Mouse (Mus musculus) MEL (cell line): ENCODE results near the gene Aldh1l2. TPM values are rescaled to one million over a fixed set of nuclear protein-coding genes. Genes with fewer than 3 reads are reported as not detected.

Experiments
- DNase-seq: peaks from one replicate; pipeline ENCODE4 v3.0.0; 2011; ENCODE audit warnings: low read depth, low spot score
- H3K27ac ChIP-seq: 2 replicates; pipeline ENCODE4 v1.5.1; 2012; ENCODE audit warnings: low read depth, mild to moderate bottlenecking, control low read depth, low read length, moderate library complexity; ENCODE audit not compliant: control insufficient read depth
- H3K27me3 ChIP-seq, 2 experiments: fragments of 150-350 bp in 1 of 2; sonication (generic) in 1 of 2; 2 replicates each; pipeline ENCODE4 v1.6.1; 2012; ENCODE audit warnings: low read length in 2 of 2, mild to moderate bottlenecking in 2 of 2, improper control_type of control experiment in 1 of 2, moderate library complexity in 1 of 2; ENCODE audit not compliant: insufficient read depth in 2 of 2, control insufficient read depth in 1 of 2
- H3K36me3 ChIP-seq, 2 experiments: 2 replicates each; pipeline ENCODE4 v1.6.1; 2012 to 2014; ENCODE audit warnings: low read length in 2 of 2, improper control_type of control experiment in 1 of 2, inconsistent platforms in 1 of 2, mild to moderate bottlenecking in 1 of 2; ENCODE audit not compliant: insufficient read depth in 2 of 2, control insufficient read depth in 1 of 2
- H3K4me1 ChIP-seq, 2 experiments: fragments of 150-350 bp in 1 of 2; sonication (generic) in 1 of 2; 2 replicates each; pipeline ENCODE4 v1.6.1; 2012; ENCODE audit warnings: low read length in 2 of 2, improper control_type of control experiment in 1 of 2, mild to moderate bottlenecking in 1 of 2; ENCODE audit not compliant: insufficient read depth in 2 of 2, control insufficient read depth in 1 of 2
- H3K4me3 ChIP-seq, 2 experiments: fragments of 150-350 bp in 1 of 2; sonication (generic) in 1 of 2; 2 replicates each; pipeline ENCODE4 v1.5.1; 2012; ENCODE audit warnings: low read depth in 2 of 2, low read length in 2 of 2, mild to moderate bottlenecking in 2 of 2, moderate library complexity in 2 of 2, control low read depth in 1 of 2, improper control_type of control experiment in 1 of 2; ENCODE audit not compliant: control insufficient read depth in 1 of 2, insufficient read depth in 1 of 2
- H3K79me2 ChIP-seq: 2 replicates; pipeline ENCODE4 v1.6.1; 2012; ENCODE audit warnings: mild to moderate bottlenecking, low read length, moderate library complexity; ENCODE audit not compliant: control insufficient read depth, poor library complexity, insufficient read depth
- H3K9ac ChIP-seq: 2 replicates; pipeline ENCODE4 v1.6.1; 2012; ENCODE audit warnings: low read depth, mild to moderate bottlenecking, control low read depth, low read length, moderate library complexity; ENCODE audit not compliant: control insufficient read depth, poor library complexity, severe bottlenecking
- H3K9me3 ChIP-seq: fragments of 150-350 bp; sonication (generic); replicated peaks from 2 replicates; pipeline ENCODE4 v1.6.1; 2012; ENCODE audit warnings: mild to moderate bottlenecking, low read length, improper control_type of control experiment, moderate library complexity; ENCODE audit not compliant: insufficient read depth
- CHD2 ChIP-seq: IDR thresholded peaks from 2 replicates; pipeline ENCODE4 v1.6.1; 2011; ENCODE audit warnings: low read length, improper control_type of control experiment
- CTCF ChIP-seq, 3 experiments: IDR thresholded peaks in 2 of 3; conservative IDR thresholded peaks in 1 of 3; 2 replicates each; pipeline ENCODE4 v1.5.1; 2011 to 2012; ENCODE audit warnings: low read length in 3 of 3, low read depth in 2 of 3, mild to moderate bottlenecking in 2 of 3, improper control_type of control experiment in 1 of 3, inconsistent platforms in 1 of 3, mixed read lengths in 1 of 3, moderate library complexity in 1 of 3; ENCODE audit not compliant: control insufficient read depth in 1 of 3, insufficient read depth in 1 of 3, poor library complexity in 1 of 3, severe bottlenecking in 1 of 3
- E2F4 ChIP-seq: IDR thresholded peaks from 2 replicates; pipeline ENCODE4 v1.6.1; 2011; ENCODE audit warnings: low read depth, low read length, improper control_type of control experiment, borderline replicate concordance
- GABPA ChIP-seq: IDR thresholded peaks from 2 replicates; pipeline ENCODE4 v1.6.1; 2012; ENCODE audit warnings: low read depth, mild to moderate bottlenecking, inconsistent platforms, low read length, improper control_type of control experiment, moderate library complexity
- HCFC1 ChIP-seq: IDR thresholded peaks from 2 replicates; pipeline ENCODE4 v1.6.1; 2012; ENCODE audit warnings: low read depth, mild to moderate bottlenecking, inconsistent platforms, low read length, improper control_type of control experiment, moderate library complexity
- KAT2A ChIP-seq: conservative IDR thresholded peaks from 2 replicates; pipeline ENCODE4 v1.6.1; 2012; ENCODE audit warnings: low read depth, low read length, improper control_type of control experiment, inconsistent platforms
- MAX ChIP-seq: IDR thresholded peaks from 2 replicates; pipeline ENCODE4 v1.6.1; 2011; ENCODE audit warnings: low read length, improper control_type of control experiment
- MAZ ChIP-seq: IDR thresholded peaks from 2 replicates; pipeline ENCODE4 v1.6.1; 2012; ENCODE audit warnings: low read depth, mild to moderate bottlenecking, inconsistent platforms, low read length, improper control_type of control experiment
- NELFE ChIP-seq: IDR thresholded peaks from 2 replicates; pipeline ENCODE4 v1.6.1; 2011; ENCODE audit warnings: low read depth, low read length, improper control_type of control experiment
- NRF1 ChIP-seq: IDR thresholded peaks from 2 replicates; pipeline ENCODE4 v1.6.1; 2014; ENCODE audit warnings: low read depth, mild to moderate bottlenecking, inconsistent platforms, low read length, improper control_type of control experiment, moderate library complexity; ENCODE audit not compliant: poor library complexity, insufficient read depth, severe bottlenecking
- POLR2A ChIP-seq, 2 experiments: IDR thresholded peaks; 2 replicates each; pipeline ENCODE4 v1.6.1; 2011 to 2012; ENCODE audit warnings: low read length in 2 of 2, mild to moderate bottlenecking in 2 of 2, control low read depth in 1 of 2, improper control_type of control experiment in 1 of 2, low read depth in 1 of 2, moderate library complexity in 1 of 2; ENCODE audit not compliant: control insufficient read depth in 1 of 2, insufficient read depth in 1 of 2, poor library complexity in 1 of 2
- POLR2AphosphoS2 ChIP-seq: IDR thresholded peaks from 2 replicates; pipeline ENCODE4 v1.6.1; 2011; ENCODE audit warnings: low read length, improper control_type of control experiment
- RAD21 ChIP-seq: IDR thresholded peaks from 2 replicates; pipeline ENCODE4 v1.6.1; 2011; ENCODE audit warnings: mild to moderate bottlenecking, low read depth, low read length, improper control_type of control experiment
- RCOR1 ChIP-seq: IDR thresholded peaks from 2 replicates; pipeline ENCODE4 v1.6.1; 2012; ENCODE audit warnings: low read depth, mild to moderate bottlenecking, inconsistent platforms, low read length, improper control_type of control experiment
- SIN3A ChIP-seq: IDR thresholded peaks from 2 replicates; pipeline ENCODE4 v1.6.1; 2012; ENCODE audit warnings: low read length, improper control_type of control experiment, inconsistent platforms
- SMC3 ChIP-seq: IDR thresholded peaks from 2 replicates; pipeline ENCODE4 v1.6.1; 2011; ENCODE audit warnings: low read depth, low read length, improper control_type of control experiment
- TBP ChIP-seq: IDR thresholded peaks from 2 replicates; pipeline ENCODE4 v1.8.0; 2011; ENCODE audit warnings: low read depth, low read length, improper control_type of control experiment
- UBTF ChIP-seq: IDR thresholded peaks from 2 replicates; pipeline ENCODE4 v1.6.1; 2012; ENCODE audit warnings: low read depth, mild to moderate bottlenecking, inconsistent platforms, low read length, improper control_type of control experiment, moderate library complexity, borderline replicate concordance; ENCODE audit not compliant: insufficient read depth
- USF1 ChIP-seq: IDR thresholded peaks from 2 replicates; pipeline ENCODE4 v1.6.1; 2014; ENCODE audit warnings: low read depth, mild to moderate bottlenecking, inconsistent platforms, low read length, improper control_type of control experiment, moderate library complexity
- ZC3H11A ChIP-seq: IDR thresholded peaks from 2 replicates; pipeline ENCODE4 v1.6.1; 2012; ENCODE audit warnings: low read depth, mild to moderate bottlenecking, inconsistent platforms, low read length, improper control_type of control experiment
- polyA plus RNA-seq, 2 experiments: library from polyadenylated mRNA; stranded (reverse) in 1 of 2; unstranded in 1 of 2; fragments of >175 nt in 1 of 2; fragments of >200 nt in 1 of 2; gene quantifications; 2 replicates each; pipeline versions ENCODE4 v1.2.1 to v1.2.4; 2012; ENCODE audit warnings: low replicate concordance in 2 of 2, low read depth in 1 of 2; ENCODE audit not compliant: insufficient read length in 2 of 2, insufficient read depth in 1 of 2, missing spikeins in 1 of 2
- total RNA-seq: library from RNA; depleted of rRNA; stranded (reverse); fragments of 300-350 nt; gene quantifications from 2 replicates; pipeline ENCODE4 v1.2.3, GENCODE M21; 2012

Gene Aldh1l2
- total and polyA plus RNA-seq, 3 experiments = 1.0 to 24.0 (median 6.7) TPM

DNA sequence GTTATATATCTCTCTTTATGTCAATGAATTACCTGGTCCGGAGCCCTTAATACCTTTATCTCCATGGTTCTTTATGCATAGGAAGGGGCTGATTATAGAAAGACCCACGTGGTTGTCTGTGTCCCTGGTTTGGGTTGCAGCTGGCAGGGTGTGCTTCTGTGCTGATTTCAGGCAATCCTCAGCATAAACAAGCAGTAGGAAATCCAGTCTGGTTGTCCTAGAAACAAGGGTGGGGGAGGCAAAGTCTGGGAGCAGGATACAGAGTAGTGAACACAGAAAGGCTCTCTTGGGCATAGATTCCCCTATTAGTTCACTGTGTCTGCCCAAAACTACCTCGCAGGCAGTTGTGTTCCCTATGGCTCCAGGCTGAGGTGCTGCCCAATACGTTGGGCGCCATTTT, 56.7 kb downstream of the Aldh1l2 start:
- TF ChIP-seq GABPA (no peak), POLR2A (IDR thresholded peaks at IDR 0.05; ENCODE audit: control insufficient read depth in 1 of 2, insufficient read depth in 1 of 2, low read depth in 1 of 2, low read length in 2 of 2, poor library complexity in 1 of 2) (no peak), MAX (no peak), HCFC1 (no peak), USF1 (no peak), RAD21 (no peak), KAT2A (no peak), RCOR1 (no peak), CHD2 (no peak), SIN3A (no peak), CTCF (IDR thresholded peaks at IDR 0.05 in 2 of 3, conservative IDR thresholded peaks at IDR 0.05 in 1 of 3; ENCODE audit: control insufficient read depth in 1 of 3, insufficient read depth in 1 of 3, low read depth in 2 of 3, low read length in 3 of 3, poor library complexity in 1 of 3, severe bottlenecking in 1 of 3) (no peak), TBP (no peak)
- Histone ChIP-seq H3K27ac (no peak overlapping the region), H3K36me3 (peaks cover 0 to 1% of the 10 kb centered on the region in 2 experiments; a peak in 1 of 4 replicates), H3K79me2 (no peaks in the 10 kb centered on the region), H3K4me1 (no peaks in the 10 kb centered on the region), H3K27me3 (no peaks in the 10 kb centered on the region), H3K9me3 (no peaks in the 10 kb centered on the region), H3K9ac (no peak overlapping the region), H3K4me3 (no peak overlapping the region)
- DNase-seq = no peak

DNA sequence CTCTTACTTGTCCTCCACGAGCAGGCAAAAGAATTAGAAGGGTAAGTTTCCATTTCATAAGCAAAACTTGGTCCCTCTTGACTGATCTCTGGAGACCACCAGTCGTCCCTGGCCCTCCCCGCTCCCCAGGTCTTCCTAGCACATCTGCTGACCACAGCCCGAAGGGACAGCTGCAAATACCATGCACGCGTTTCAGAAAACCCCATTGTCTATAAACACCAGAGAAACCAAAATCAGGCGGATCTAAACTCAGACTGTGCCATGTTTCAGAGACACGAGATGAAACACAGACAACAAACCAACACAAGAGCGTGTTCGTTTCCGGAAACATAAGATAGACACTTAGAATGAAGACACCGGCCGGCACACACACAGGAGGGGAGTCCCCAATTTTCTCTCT, 58.7 kb downstream of the Aldh1l2 start:
- Histone ChIP-seq H3K9me3 (no peaks in the 10 kb centered on the region), H3K27me3 (no peaks in the 10 kb centered on the region), H3K4me1 (no peaks in the 10 kb centered on the region), H3K9ac (no peak overlapping the region), H3K79me2 (no peaks in the 10 kb centered on the region), H3K36me3 (peaks cover 0 to 1% of the 10 kb centered on the region in 2 experiments; a peak in 1 of 4 replicates), H3K4me3 (no peak overlapping the region), H3K27ac (no peak overlapping the region)
- no peak for DNase-seq
- no peak for TF ChIP-seq MAZ
- TF ChIP-seq UBTF = no peak
- no peak for TF ChIP-seq SMC3
- no peak for TF ChIP-seq GABPA
- TF ChIP-seq POLR2AphosphoS2 = no peak

DNA sequence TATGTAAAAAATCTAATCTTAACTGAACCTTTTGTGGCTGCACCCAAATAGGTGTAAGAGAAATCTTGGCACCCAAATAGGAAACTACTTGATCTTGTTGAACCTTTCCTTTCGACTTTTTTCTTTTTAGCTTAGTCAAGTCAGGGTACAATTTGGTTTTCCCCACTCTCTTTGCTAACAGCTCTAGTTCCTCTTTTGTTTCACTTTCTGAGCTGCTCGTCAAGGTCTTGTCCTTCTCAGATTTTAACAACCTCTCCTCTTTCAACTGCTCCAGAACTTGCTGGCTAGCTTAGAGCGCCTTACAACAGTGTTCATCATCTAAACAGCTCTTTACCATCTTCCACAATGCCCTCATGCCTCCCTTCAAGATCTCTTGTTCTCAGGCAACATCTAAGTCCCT, 76.4 kb downstream of the Aldh1l2 start:
- H3K27me3 ChIP-seq = no peaks in the 10 kb centered on the region
- H3K9ac ChIP-seq = no peak overlapping the region
- no peaks in the 10 kb centered on the region for H3K9me3 ChIP-seq
- H3K4me1 ChIP-seq = no peaks in the 10 kb centered on the region
- H3K79me2 ChIP-seq = no peaks in the 10 kb centered on the region
- H3K36me3 ChIP-seq = peaks cover 0 to 6% of the 10 kb centered on the region in 2 experiments; a peak in 2 of 4 replicates
- no peak overlapping the region for H3K27ac ChIP-seq
- TF ChIP-seq NELFE = no peak
- TF ChIP-seq RAD21 = no peak
- no peak for TF ChIP-seq GABPA
- no peak for TF ChIP-seq NRF1
- no peak for TF ChIP-seq ZC3H11A
- no peak for TF ChIP-seq E2F4
- no peak for TF ChIP-seq CHD2
- H3K4me3 ChIP-seq = no peak overlapping the region
- DNase-seq = peak; percentile 9
